Mouse (Mus musculus): Measurements from ENCODE around the gene Gm11213. TPM values are rescaled to one million over a fixed set of nuclear protein-coding genes. Genes with fewer than 3 reads are reported as not detected.

The Gm11213 gene
- polyA plus RNA-seq, 1 experiment: not detected

DNA sequence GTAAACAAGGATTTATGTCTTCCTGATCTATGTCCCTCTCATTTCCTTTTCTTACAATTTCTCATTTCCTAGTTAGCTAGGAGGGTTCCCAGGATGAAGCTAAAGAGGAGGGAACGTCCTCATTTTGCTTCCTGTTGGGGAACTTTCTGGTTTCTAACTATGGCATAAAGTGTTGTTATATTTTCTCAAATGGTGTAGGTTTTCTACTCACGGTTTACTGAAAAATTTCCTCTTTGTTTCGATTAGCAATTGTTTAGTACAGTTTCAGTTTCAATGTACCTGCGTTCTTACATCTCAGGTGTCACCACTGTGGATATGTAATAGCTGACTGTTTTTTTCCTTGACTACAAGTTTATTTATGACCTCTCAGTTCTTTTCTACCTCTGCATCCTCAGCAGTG, 14.5 kb downstream of the Gm11213 start:
- no peaks in the 10 kb centered on the region for H3K27me3 ChIP-seq (ENCODE audit: control insufficient read depth, insufficient read depth, insufficient read length)
- no peaks in the 10 kb centered on the region for H3K36me3 ChIP-seq (ENCODE audit: control insufficient read depth, insufficient read depth)
- TF ChIP-seq MAX (IDR thresholded peaks at IDR 0.05): no peak
- no peak overlapping the region for H3ac ChIP-seq (ENCODE audit: control insufficient read depth, insufficient read length, low read depth)
- no peaks in the 10 kb centered on the region for H3K79me2 ChIP-seq (ENCODE audit: control insufficient read depth, insufficient read depth)
- no peaks in the 10 kb centered on the region for H3K79me3 ChIP-seq (ENCODE audit: low read depth)
- no peak overlapping the region for H3K4me3 ChIP-seq (ENCODE audit: insufficient read depth, poor library complexity, severe bottlenecking)

DNA sequence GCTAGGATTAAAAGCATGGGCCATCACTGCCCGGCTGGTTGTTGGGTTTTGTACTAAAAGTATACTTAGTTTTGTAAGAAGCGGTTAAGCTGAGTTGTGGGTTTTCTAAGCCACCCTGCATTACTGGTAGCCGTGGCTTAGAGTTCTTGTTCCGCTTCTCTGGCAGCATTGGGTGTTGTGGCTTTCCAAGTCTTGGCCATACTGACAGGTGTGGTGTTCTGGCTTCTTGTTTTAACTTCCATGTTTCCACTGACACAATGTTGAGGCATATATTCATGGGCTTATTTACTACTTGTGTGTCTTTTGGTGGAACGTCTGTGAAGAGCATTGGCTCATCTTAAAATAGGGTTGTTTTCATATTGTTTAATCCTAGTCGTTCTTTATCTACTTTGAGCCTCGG, 15.1 kb downstream of the Gm11213 start:
- Histone ChIP-seq H3K36me3 (ENCODE audit: control insufficient read depth, insufficient read depth) (no peaks in the 10 kb centered on the region), H3K4me3 (ENCODE audit: insufficient read depth, poor library complexity, severe bottlenecking) (no peak overlapping the region), H3K79me2 (ENCODE audit: control insufficient read depth, insufficient read depth) (no peaks in the 10 kb centered on the region), H3K27me3 (ENCODE audit: control insufficient read depth, insufficient read depth, insufficient read length) (no peaks in the 10 kb centered on the region), H3K79me3 (ENCODE audit: low read depth) (no peaks in the 10 kb centered on the region), H3ac (ENCODE audit: control insufficient read depth, insufficient read length, low read depth) (no peak overlapping the region)
- TF ChIP-seq MYOD1 (IDR thresholded peaks at IDR 0.05; ENCODE audit: control insufficient read depth, insufficient read length, low read depth): no peak
- no peak for TF ChIP-seq FOSL1 (IDR thresholded peaks at IDR 0.05; ENCODE audit: insufficient read depth, low read length, poor library complexity, severe bottlenecking)
- TF ChIP-seq MAX (IDR thresholded peaks at IDR 0.05): no peak
- TF ChIP-seq MYOG (IDR thresholded peaks at IDR 0.05; ENCODE audit: control insufficient read depth, extremely low read depth, insufficient read length): no peak
- no peak for TF ChIP-seq CTCF (IDR thresholded peaks at IDR 0.05; ENCODE audit: control insufficient read depth, insufficient read depth, insufficient read length)
- no peak for TF ChIP-seq USF1 (IDR thresholded peaks at IDR 0.05; ENCODE audit: low read depth)
- TF ChIP-seq CEBPB (IDR thresholded peaks at IDR 0.05; ENCODE audit: low read depth): no peak

DNA sequence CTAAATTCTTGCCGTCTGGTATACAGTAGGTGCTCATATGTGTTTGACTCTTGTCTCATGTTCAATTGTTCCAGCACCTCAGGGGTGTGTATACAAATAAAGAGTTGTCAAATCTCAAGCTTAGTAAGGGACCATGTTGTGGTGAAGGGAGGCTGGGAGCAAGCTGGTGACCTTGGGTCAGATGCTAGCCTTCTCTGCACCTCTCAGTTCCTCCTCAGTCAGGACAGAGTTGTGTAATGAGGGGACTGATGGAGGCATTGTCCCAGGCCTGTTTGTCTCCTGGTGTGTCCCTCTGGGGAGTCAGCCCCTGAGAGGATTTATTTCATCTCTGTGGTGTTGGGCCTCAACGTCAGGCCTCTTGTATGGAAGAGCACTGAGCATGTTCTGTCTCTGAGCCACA, 18.8 kb downstream of the Gm11213 start:
- Histone ChIP-seq H3K4me3 (ENCODE audit: insufficient read depth, poor library complexity, severe bottlenecking) (no peak overlapping the region), H3ac (ENCODE audit: control insufficient read depth, insufficient read length, low read depth) (no peak overlapping the region), H3K27me3 (ENCODE audit: control insufficient read depth, insufficient read depth, insufficient read length) (no peaks in the 10 kb centered on the region), H3K79me2 (ENCODE audit: control insufficient read depth, insufficient read depth) (no peaks in the 10 kb centered on the region), H3K79me3 (ENCODE audit: low read depth) (no peaks in the 10 kb centered on the region), H3K36me3 (ENCODE audit: control insufficient read depth, insufficient read depth) (peaks cover 27% of the 10 kb centered on the region)
- TF ChIP-seq FOSL1 (IDR thresholded peaks at IDR 0.05; ENCODE audit: insufficient read depth, low read length, poor library complexity, severe bottlenecking) (no peak), MYOD1 (IDR thresholded peaks at IDR 0.05; ENCODE audit: control insufficient read depth, insufficient read length, low read depth) (no peak), MAX (IDR thresholded peaks at IDR 0.05) (no peak), USF1 (IDR thresholded peaks at IDR 0.05; ENCODE audit: low read depth) (no peak), CEBPB (IDR thresholded peaks at IDR 0.05; ENCODE audit: low read depth) (no peak), MYOG (IDR thresholded peaks at IDR 0.05; ENCODE audit: control insufficient read depth, extremely low read depth, insufficient read length) (no peak), CTCF (IDR thresholded peaks at IDR 0.05; ENCODE audit: control insufficient read depth, insufficient read depth, insufficient read length) (no peak)

DNA sequence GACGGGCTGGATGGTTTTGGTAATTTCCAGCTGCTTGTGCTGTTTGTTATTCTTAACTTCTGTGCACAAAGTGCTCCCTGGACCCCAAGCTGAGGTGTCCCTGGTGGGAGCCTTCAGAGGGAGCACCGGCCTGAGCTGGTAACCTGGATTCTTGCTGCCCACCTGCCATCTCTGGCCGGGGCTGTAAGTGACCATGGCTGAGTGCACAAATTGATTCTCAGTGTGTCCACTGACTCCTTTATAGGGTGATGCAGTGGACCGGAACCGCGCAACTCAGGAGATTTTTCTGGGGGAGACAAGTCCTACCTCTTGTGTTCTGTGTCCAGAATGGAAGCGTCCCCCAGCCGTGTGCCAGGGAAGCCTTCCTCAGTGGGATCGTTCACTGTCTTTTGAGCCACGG, 19.8 kb downstream of the Gm11213 start:
- no peak overlapping the region for H3K4me3 ChIP-seq (ENCODE audit: insufficient read depth, poor library complexity, severe bottlenecking)
- no peaks in the 10 kb centered on the region for H3K79me2 ChIP-seq (ENCODE audit: control insufficient read depth, insufficient read depth)
- H3ac ChIP-seq (ENCODE audit: control insufficient read depth, insufficient read length, low read depth): no peak overlapping the region
- TF ChIP-seq USF1 (IDR thresholded peaks at IDR 0.05; ENCODE audit: low read depth): no peak
- no peak for TF ChIP-seq MAX (IDR thresholded peaks at IDR 0.05)
- TF ChIP-seq MYOG (IDR thresholded peaks at IDR 0.05; ENCODE audit: control insufficient read depth, extremely low read depth, insufficient read length): no peak
- TF ChIP-seq CEBPB (IDR thresholded peaks at IDR 0.05; ENCODE audit: low read depth): no peak
- no peak for TF ChIP-seq MYOD1 (IDR thresholded peaks at IDR 0.05; ENCODE audit: control insufficient read depth, insufficient read length, low read depth)
- H3K79me3 ChIP-seq (ENCODE audit: low read depth): no peaks in the 10 kb centered on the region
- H3K27me3 ChIP-seq (ENCODE audit: control insufficient read depth, insufficient read depth, insufficient read length): no peaks in the 10 kb centered on the region
- H3K36me3 ChIP-seq (ENCODE audit: control insufficient read depth, insufficient read depth): peaks cover 28% of the 10 kb centered on the region

DNA sequence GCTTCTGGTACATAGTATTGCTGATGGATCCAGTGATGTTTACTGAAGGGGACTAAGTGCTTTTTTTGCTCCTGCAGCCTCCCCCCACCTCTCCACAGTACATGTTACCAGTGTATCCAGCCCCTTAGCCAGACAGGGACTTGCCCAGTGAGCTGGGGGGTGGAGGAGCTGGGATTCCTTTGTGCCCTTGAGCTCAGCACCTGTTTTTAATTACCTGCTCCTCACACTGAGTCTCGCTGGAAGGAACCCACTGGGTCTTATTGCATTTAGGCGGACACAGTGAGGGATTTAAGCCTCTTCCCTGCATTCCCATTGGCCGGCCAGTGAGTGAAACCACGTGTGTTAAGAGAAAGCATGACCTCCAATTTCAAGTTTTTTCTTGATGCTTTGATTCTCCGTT, 22.5 kb downstream of the Gm11213 start:
- no peaks in the 10 kb centered on the region for H3K79me3 ChIP-seq (ENCODE audit: low read depth)
- H3ac ChIP-seq (ENCODE audit: control insufficient read depth, insufficient read length, low read depth): no peak overlapping the region
- H3K4me3 ChIP-seq (ENCODE audit: insufficient read depth, poor library complexity, severe bottlenecking): no peak overlapping the region
- TF ChIP-seq USF1 (IDR thresholded peaks at IDR 0.05; ENCODE audit: low read depth): no peak
- TF ChIP-seq CEBPB (IDR thresholded peaks at IDR 0.05; ENCODE audit: low read depth): no peak
- no peak for TF ChIP-seq CTCF (IDR thresholded peaks at IDR 0.05; ENCODE audit: control insufficient read depth, insufficient read depth, insufficient read length)
- TF ChIP-seq MYOD1 (IDR thresholded peaks at IDR 0.05; ENCODE audit: control insufficient read depth, insufficient read length, low read depth): no peak
- no peak for TF ChIP-seq MYOG (IDR thresholded peaks at IDR 0.05; ENCODE audit: control insufficient read depth, extremely low read depth, insufficient read length)
- TF ChIP-seq MAX (IDR thresholded peaks at IDR 0.05): no peak
- no peak for TF ChIP-seq FOSL1 (IDR thresholded peaks at IDR 0.05; ENCODE audit: insufficient read depth, low read length, poor library complexity, severe bottlenecking)
- H3K36me3 ChIP-seq (ENCODE audit: control insufficient read depth, insufficient read depth): peaks cover 37% of the 10 kb centered on the region
- H3K27me3 ChIP-seq (ENCODE audit: control insufficient read depth, insufficient read depth, insufficient read length): no peaks in the 10 kb centered on the region
- no peaks in the 10 kb centered on the region for H3K79me2 ChIP-seq (ENCODE audit: control insufficient read depth, insufficient read depth)

DNA sequence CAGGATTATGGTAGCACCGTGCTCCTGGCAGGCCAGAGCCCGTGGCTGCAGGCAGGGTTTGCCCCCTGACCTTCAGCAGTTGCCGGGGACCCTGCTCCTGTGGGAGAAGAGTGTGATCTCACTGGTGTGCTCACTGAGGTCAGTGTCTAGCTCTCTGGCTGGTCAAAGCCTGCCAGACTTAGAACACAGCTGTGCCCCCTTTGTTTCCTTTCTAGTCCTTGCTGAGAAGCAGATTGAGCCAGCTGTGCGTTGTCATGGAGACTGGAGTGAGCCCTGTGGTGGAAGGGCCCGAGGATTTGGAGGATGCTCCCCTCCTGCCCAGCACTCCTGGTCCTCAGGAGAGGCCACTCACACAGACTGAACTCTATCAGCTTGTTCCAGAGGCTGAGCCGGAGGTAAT, 25.0 kb downstream of the Gm11213 start:
- H3K27me3 ChIP-seq (ENCODE audit: control insufficient read depth, insufficient read depth, insufficient read length): no peaks in the 10 kb centered on the region
- no peak for TF ChIP-seq CEBPB (IDR thresholded peaks at IDR 0.05; ENCODE audit: low read depth)
- TF ChIP-seq USF1 (IDR thresholded peaks at IDR 0.05; ENCODE audit: low read depth): no peak
- TF ChIP-seq FOSL1 (IDR thresholded peaks at IDR 0.05; ENCODE audit: insufficient read depth, low read length, poor library complexity, severe bottlenecking): no peak
- TF ChIP-seq CTCF (IDR thresholded peaks at IDR 0.05; ENCODE audit: control insufficient read depth, insufficient read depth, insufficient read length): no peak
- TF ChIP-seq MYOG (IDR thresholded peaks at IDR 0.05; ENCODE audit: control insufficient read depth, extremely low read depth, insufficient read length): no peak
- TF ChIP-seq MAX (IDR thresholded peaks at IDR 0.05): no peak
- TF ChIP-seq MYOD1 (IDR thresholded peaks at IDR 0.05; ENCODE audit: control insufficient read depth, insufficient read length, low read depth): no peak

More for the DNA sequence above, 25.0 kb downstream of the Gm11213 start:
- Histone ChIP-seq H3K4me3 (ENCODE audit: insufficient read depth, poor library complexity, severe bottlenecking) (no peak overlapping the region), H3K79me3 (ENCODE audit: low read depth) (no peaks in the 10 kb centered on the region), H3K79me2 (ENCODE audit: control insufficient read depth, insufficient read depth) (no peaks in the 10 kb centered on the region), H3ac (ENCODE audit: control insufficient read depth, insufficient read length, low read depth) (no peak overlapping the region), H3K36me3 (ENCODE audit: control insufficient read depth, insufficient read depth) (peaks cover 37% of the 10 kb centered on the region)

All from C2C12 (cell line).